9 mouse cellular contexts compared by ENCODE assay signal in genomic region chr11:88908557-88909211, GRCm38 (mm10). TPM values are rescaled to one million over a fixed set of nuclear protein-coding genes. Genes with fewer than 3 reads are reported as not detected.
DNase-seq lines count a peak whose midpoint lies in the region; ATAC-seq lines count a peak whose summit lies in the region.
"Had no signal": no experiment of that assay in that cellular context is flagged by ENCODE, and none has a peak within 500 bp of the region (broad histone marks: within the 10 kb centered on the region; RNA-seq: fewer than 3 reads in every experiment).

No protein-coding gene starts in this region.

- peaks cover 4% of the 10 kb centered on the region; the same call in 1 of the 2 replicates for H3K4me1 ChIP-seq in embryonic facial prominence, embryonic 10.5 days
- H3K4me1 ChIP-seq in intestine, embryonic 16.5 days (ENCODE audit: control insufficient read depth, insufficient read depth, low read length): no peaks in the 10 kb centered on the region
- H3K4me1 ChIP-seq in liver, embryonic 13.5 days (replicated peaks): no peaks in the 10 kb centered on the region

- no peak overlapping the region for H3K27ac ChIP-seq in embryonic facial prominence, embryonic 10.5 days (replicated peaks)
- no peak overlapping the region for H3K27ac ChIP-seq in intestine, embryonic 16.5 days (ENCODE audit: low read length)
- H3K27ac ChIP-seq in liver, embryonic 13.5 days: no peak overlapping the region

- H3K27me3 ChIP-seq in embryonic facial prominence, embryonic 10.5 days (replicated peaks; ENCODE audit: low read depth, poor library complexity, severe bottlenecking): no peaks in the 10 kb centered on the region
- H3K27me3 ChIP-seq in intestine, embryonic 16.5 days (replicated peaks; ENCODE audit: control insufficient read depth, insufficient read depth, low read length): no peaks in the 10 kb centered on the region
- no peaks in the 10 kb centered on the region for H3K27me3 ChIP-seq in liver, embryonic 13.5 days

- H3K4me2 ChIP-seq in intestine, embryonic 16.5 days (ENCODE audit: low read depth, low read length): no peak overlapping the region
- no peak overlapping the region for H3K4me2 ChIP-seq in liver, embryonic 13.5 days

- H3K36me3 ChIP-seq in embryonic facial prominence, embryonic 10.5 days (replicated peaks): no peaks in the 10 kb centered on the region
- no peaks in the 10 kb centered on the region for H3K36me3 ChIP-seq in intestine, embryonic 16.5 days (ENCODE audit: control insufficient read depth, insufficient read depth, low read length)
- no peaks in the 10 kb centered on the region for H3K36me3 ChIP-seq in liver, embryonic 13.5 days

- 91% methylated on average over 1 of the region's 1 CpGs for WGBS in embryonic facial prominence, embryonic 10.5 days
- WGBS in intestine, embryonic 16.5 days: 94% methylated on average over 1 of the region's 1 CpGs
- 76% methylated on average over 1 of the region's 1 CpGs for WGBS in liver, embryonic 13.5 days (ENCODE audit: insufficient replicate concordance)

- H3K9me3 ChIP-seq in embryonic facial prominence, embryonic 10.5 days: peaks cover 6% of the 10 kb centered on the region; the same call in 1 of the 2 replicates
- H3K9me3 ChIP-seq in intestine, embryonic 16.5 days (ENCODE audit: control insufficient read depth, low read length): no peaks in the 10 kb centered on the region
- H3K9me3 ChIP-seq in liver, embryonic 13.5 days (replicated peaks): no peaks in the 10 kb centered on the region

- no peak overlapping the region for H3K9ac ChIP-seq in intestine, embryonic 16.5 days (ENCODE audit: low read depth, low read length)
- no peak overlapping the region for H3K9ac ChIP-seq in liver, embryonic 13.5 days

- peak; percentile 40 for DNase-seq in ovary, adult 18-20 months (ENCODE audit: low spot score)
- no peak for DNase-seq in ovary, postnatal 14 days (ENCODE audit: low spot score)
- DNase-seq in adrenal gland, postnatal 10 days: peak; percentile 80
- DNase-seq in embryonic facial prominence, embryonic 10.5 days (ENCODE audit: low spot score): peak; percentile 46
- DNase-seq in liver, embryonic 13.5 days: peak; percentile 24
- peak; percentile 64 to 72 for DNase-seq in right cerebral cortex, postnatal 10 days (ENCODE audit: low spot score in 2 of 2)
- DNase-seq in adipocyte (ENCODE audit: low spot score): no peak

- 0 out of 2 replicates have a peak, but pooled peaks have one; percentile 40 for ATAC-seq in intestine, embryonic 16.5 days
- ATAC-seq in liver, embryonic 13.5 days (ENCODE audit: low read depth): no peak

- H3K4me3 ChIP-seq in embryonic facial prominence, embryonic 10.5 days: no peak overlapping the region
- H3K4me3 ChIP-seq in intestine, embryonic 16.5 days (ENCODE audit: low read length): no peak overlapping the region
- H3K4me3 ChIP-seq in liver, embryonic 13.5 days (replicated peaks): no peak overlapping the region

RNA-seq across cellular contexts. Expression of gene Akap1, which starts 44.3 kb away (rescaled TPM):
- 100 to 1,000 TPM; 136 to 196 TPM for total RNA-seq in adrenal gland, postnatal 10 days (2021)
- polyA plus RNA-seq in embryonic facial prominence, embryonic 10.5 days (2016; fragmentation: Nextera tagmentation; extraction: Ambion mirVana): 16.9 and 17.1 TPM in 2 replicates
- 27.5 and 28.7 TPM in 2 replicates for polyA plus RNA-seq in intestine, embryonic 16.5 days (2015; fragmentation: Nextera tagmentation; extraction: Ambion mirVana)
- 9.2 and 11.4 TPM in 2 replicates for polyA plus RNA-seq in liver, embryonic 13.5 days (2015; fragmentation: Nextera tagmentation; extraction: Ambion mirVana)

RNA-seq across cellular contexts. Expression of gene Scpep1, which starts 46.6 kb away (rescaled TPM):
- 100 to 1,000 TPM; 116 to 118 TPM for total RNA-seq in adrenal gland, postnatal 10 days (2021)
- 72.9 and 77.2 TPM in 2 replicates for polyA plus RNA-seq in embryonic facial prominence, embryonic 10.5 days (2016; fragmentation: Nextera tagmentation; extraction: Ambion mirVana)
- polyA plus RNA-seq in intestine, embryonic 16.5 days (2015; fragmentation: Nextera tagmentation; extraction: Ambion mirVana): 168 and 189 TPM in 2 replicates
- 40.4 and 47.1 TPM in 2 replicates for polyA plus RNA-seq in liver, embryonic 13.5 days (2015; fragmentation: Nextera tagmentation; extraction: Ambion mirVana)

RNA-seq across cellular contexts. Expression of gene Elobl, which starts 58.0 kb away (rescaled TPM):
- not detected for total RNA-seq in adrenal gland, postnatal 10 days (2021)
- not detected in 2 replicates for polyA plus RNA-seq in embryonic facial prominence, embryonic 10.5 days (2016; fragmentation: Nextera tagmentation; extraction: Ambion mirVana)
- not detected in 2 replicates for polyA plus RNA-seq in intestine, embryonic 16.5 days (2015; fragmentation: Nextera tagmentation; extraction: Ambion mirVana)
- polyA plus RNA-seq in liver, embryonic 13.5 days (2015; fragmentation: Nextera tagmentation; extraction: Ambion mirVana): not detected in 2 replicates
- total RNA-seq: gastrocnemius, postnatal 4 days had no signal

Comparison
In these comparisons a context has a peak if more than half of its experiments do, and no peak if none do; other contexts are left out.
1. DNase-seq: peak in ovary, adult 18-20 months (single experiment), adrenal gland, postnatal 10 days (single experiment), embryonic facial prominence, embryonic 10.5 days (single experiment), liver, embryonic 13.5 days (single experiment) and right cerebral cortex, postnatal 10 days (2 of 2); none in ovary, postnatal 14 days (single experiment) and adipocyte (single experiment).